Mouse (Mus musculus): ENCODE data around the gene Gm45717. TPM values are rescaled to one million over a fixed set of nuclear protein-coding genes. Genes with fewer than 3 reads are reported as not detected.
"Not testable (repeated sequence)": the region's sequence is repeated elsewhere in the genome, so short reads cannot be mapped to it uniquely, and the experiment has no call there.

Gene Gm45717
- polyA plus RNA-seq, 1 experiment from 2014 or later = 0.31 TPM

GRCm38 (mm10) chr7:140981704-140982103, 26.0 kb upstream of the Gm45717 start:
- Histone ChIP-seq H3K4me3 (ENCODE audit: low read depth, low read length) (no peak overlapping the region), H3K4me2 (replicated peaks; ENCODE audit: low read depth, low read length) (no peak overlapping the region), H3K27me3 (replicated peaks; ENCODE audit: insufficient read depth, low read length) (no peaks in the 10 kb centered on the region), H3K36me3 (ENCODE audit: insufficient read depth, low read length) (no peaks in the 10 kb centered on the region), H3K9me3 (ENCODE audit: low read length) (peaks cover 3% of the 10 kb centered on the region; the same call in 1 of the 2 replicates), H3K9ac (replicated peaks; ENCODE audit: low read depth) (no peak overlapping the region), H3K27ac (ENCODE audit: low read length) (no peak overlapping the region), H3K4me1 (ENCODE audit: insufficient read depth, low read depth, low read length) (no peaks in the 10 kb centered on the region)
- 86% methylated on average over 8 of the region's 8 CpGs for WGBS
- ATAC-seq (no peak), DNase-seq (ENCODE audit: low spot score) (no peak)
- TF ChIP-seq CTCF (IDR thresholded peaks at IDR 0.05) = no peak
- no peak for TF ChIP-seq EP300 (IDR thresholded peaks at IDR 0.05)

GRCm38 (mm10) chr7:140976720-140977119, 21.0 kb upstream of the Gm45717 start:
- DNase-seq (ENCODE audit: low spot score); H3K4me3 ChIP-seq (ENCODE audit: low read depth, low read length); H3K27me3 ChIP-seq (replicated peaks; ENCODE audit: insufficient read depth, low read length); H3K36me3 ChIP-seq (ENCODE audit: insufficient read depth, low read length); H3K4me1 ChIP-seq (ENCODE audit: insufficient read depth, low read depth, low read length); H3K4me2 ChIP-seq (replicated peaks; ENCODE audit: low read depth, low read length); H3K27ac ChIP-seq (ENCODE audit: low read length); H3K9me3 ChIP-seq (ENCODE audit: low read length); H3K9ac ChIP-seq (replicated peaks; ENCODE audit: low read depth); ATAC-seq: not testable (repeated sequence)
- WGBS = 80% methylated on average over 9 of the region's 9 CpGs

GRCm38 (mm10) chr7:140975465-140975864, 19.7 kb upstream of the Gm45717 start:
- Histone ChIP-seq H3K9me3 (ENCODE audit: low read length) (no peaks in the 10 kb centered on the region), H3K4me2 (replicated peaks; ENCODE audit: low read depth, low read length) (no peak overlapping the region), H3K4me3 (ENCODE audit: low read depth, low read length) (no peak overlapping the region), H3K27ac (ENCODE audit: low read length) (peak overlapping the region; percentile 71), H3K4me1 (ENCODE audit: insufficient read depth, low read depth, low read length) (peaks cover 5% of the 10 kb centered on the region; the same call in 1 of the 2 replicates), H3K27me3 (replicated peaks; ENCODE audit: insufficient read depth, low read length) (no peaks in the 10 kb centered on the region), H3K9ac (replicated peaks; ENCODE audit: low read depth) (no peak overlapping the region), H3K36me3 (ENCODE audit: insufficient read depth, low read length) (no peaks in the 10 kb centered on the region)
- no peak for TF ChIP-seq CTCF (IDR thresholded peaks at IDR 0.05)
- no peak for TF ChIP-seq EP300 (IDR thresholded peaks at IDR 0.05)
- ATAC-seq (no peak; the same call in 1 of the 2 replicates), DNase-seq (ENCODE audit: low spot score) (peak; percentile 81)
- 42% methylated on average over 3 of the region's 3 CpGs for WGBS

- 15% methylated on average over 9 of the region's 9 CpGs for WGBS
- H3K4me2 ChIP-seq (replicated peaks; ENCODE audit: low read depth, low read length) = no peak overlapping the region
Observed at GRCm38 (mm10) chr7:140974940-140975339, 19.2 kb upstream of the Gm45717 start.

GRCm38 (mm10) chr7:140973396-140974165, 17.8 kb upstream of the Gm45717 start:
- no peak for TF ChIP-seq CTCF (IDR thresholded peaks at IDR 0.05)
- TF ChIP-seq EP300 (IDR thresholded peaks at IDR 0.05) = no peak
- Histone ChIP-seq H3K9me3 (ENCODE audit: low read length) (no peaks in the 10 kb centered on the region), H3K27ac (ENCODE audit: low read length) (peak overlapping the region; percentile 38), H3K36me3 (ENCODE audit: insufficient read depth, low read length) (no peaks in the 10 kb centered on the region), H3K4me1 (ENCODE audit: insufficient read depth, low read depth, low read length) (peaks cover 5% of the 10 kb centered on the region; the same call in 1 of the 2 replicates), H3K27me3 (replicated peaks; ENCODE audit: insufficient read depth, low read length) (no peaks in the 10 kb centered on the region), H3K4me3 (ENCODE audit: low read depth, low read length) (no peak overlapping the region), H3K4me2 (replicated peaks; ENCODE audit: low read depth, low read length) (no peak overlapping the region), H3K9ac (replicated peaks; ENCODE audit: low read depth) (no peak overlapping the region)
- DNase-seq (ENCODE audit: low spot score) = peak; percentile 35
- no peak for ATAC-seq
- 53% methylated on average over 14 of the region's 14 CpGs for WGBS

More at GRCm38 (mm10) chr7:140974940-140975339, 19.2 kb upstream of the Gm45717 start:
- no peaks in the 10 kb centered on the region for H3K27me3 ChIP-seq (replicated peaks; ENCODE audit: insufficient read depth, low read length)
- no peaks in the 10 kb centered on the region for H3K9me3 ChIP-seq (ENCODE audit: low read length)
- peaks cover 5% of the 10 kb centered on the region; the same call in 1 of the 2 replicates for H3K4me1 ChIP-seq (ENCODE audit: insufficient read depth, low read depth, low read length)
- H3K9ac ChIP-seq (replicated peaks; ENCODE audit: low read depth) = no peak overlapping the region
- H3K4me3 ChIP-seq (ENCODE audit: low read depth, low read length) = no peak overlapping the region
- ATAC-seq (no peak), DNase-seq (ENCODE audit: low spot score) (no peak)
- TF ChIP-seq CTCF (IDR thresholded peaks at IDR 0.05) = no peak
- no peak for TF ChIP-seq EP300 (IDR thresholded peaks at IDR 0.05)
- peak overlapping the region; percentile 71 for H3K27ac ChIP-seq (ENCODE audit: low read length)
- H3K36me3 ChIP-seq (ENCODE audit: insufficient read depth, low read length) = no peaks in the 10 kb centered on the region

GRCm38 (mm10) chr7:140971479-140972171, 15.9 kb upstream of the Gm45717 start:
- H3K27ac ChIP-seq (ENCODE audit: low read length) = peak overlapping the region; percentile 84
- no peak overlapping the region for H3K4me2 ChIP-seq (replicated peaks; ENCODE audit: low read depth, low read length)
- H3K9me3 ChIP-seq (ENCODE audit: low read length) = no peaks in the 10 kb centered on the region
- DNase-seq (ENCODE audit: low spot score) (peak; percentile 83), ATAC-seq (peak; percentile 61)
- peaks cover 5% of the 10 kb centered on the region; the same call in 1 of the 2 replicates for H3K4me1 ChIP-seq (ENCODE audit: insufficient read depth, low read depth, low read length)
- H3K36me3 ChIP-seq (ENCODE audit: insufficient read depth, low read length) = no peaks in the 10 kb centered on the region
- no peak overlapping the region for H3K9ac ChIP-seq (replicated peaks; ENCODE audit: low read depth)
- H3K27me3 ChIP-seq (replicated peaks; ENCODE audit: insufficient read depth, low read length) = no peaks in the 10 kb centered on the region
- TF ChIP-seq EP300 (IDR thresholded peaks at IDR 0.05) (peak; percentile 42), CTCF (IDR thresholded peaks at IDR 0.05) (no peak)
- no peak overlapping the region for H3K4me3 ChIP-seq (ENCODE audit: low read depth, low read length)
- WGBS = 55% methylated on average over 8 of the region's 8 CpGs

Data from lung, postnatal 0 days (tissue).